Mouse (Mus musculus) cortical plate, adult 2 months (tissue): ENCODE results near the gene Mphosph9. TPM values are rescaled to one million over a fixed set of nuclear protein-coding genes. Genes with fewer than 3 reads are reported as not detected.
"Not testable (repeated sequence)": the region's sequence is repeated elsewhere in the genome, so short reads cannot be mapped to it uniquely, and the experiment has no call there.

Experiments
- H3K27ac ChIP-seq: fragments of 200-500 bp; 2 replicates; pipeline ENCODE4 v1.5.1; 2012; ENCODE audit warnings: low read length, control low read depth, inconsistent platforms; ENCODE audit not compliant: insufficient read depth
- H3K4me1 ChIP-seq: fragments of 200-500 bp; 2 replicates; pipeline ENCODE4 v1.6.1; 2011; ENCODE audit warnings: low read length; ENCODE audit not compliant: control insufficient read depth, insufficient read depth
- H3K4me3 ChIP-seq: fragments of 200-500 bp; 2 replicates; pipeline ENCODE4 v1.5.1; 2011; ENCODE audit warnings: mild to moderate bottlenecking, low read length, control low read depth; ENCODE audit not compliant: insufficient read depth
- CTCF ChIP-seq: fragments of 200-500 bp; IDR thresholded peaks from 2 replicates; pipeline ENCODE4 v1.5.1; 2011; ENCODE audit warnings: mild to moderate bottlenecking, control low read depth, low read length; ENCODE audit not compliant: insufficient read depth; ENCODE audit errors: extremely low read depth
- POLR2A ChIP-seq: fragments of 200-500 bp; IDR thresholded peaks from 2 replicates; pipeline ENCODE4 v1.6.1; 2011; ENCODE audit warnings: mild to moderate bottlenecking, low read length, control low read depth; ENCODE audit not compliant: insufficient read depth; ENCODE audit errors: extremely low read depth
- polyA plus RNA-seq: library from polyadenylated mRNA; depleted of rRNA; stranded (reverse); fragments of >200 nt; gene quantifications from 2 replicates; pipeline ENCODE4 v1.2.3, GENCODE M21; 2012

Mphosph9 gene
- polyA plus RNA-seq, 1 experiment = 21.0 TPM

DNA sequence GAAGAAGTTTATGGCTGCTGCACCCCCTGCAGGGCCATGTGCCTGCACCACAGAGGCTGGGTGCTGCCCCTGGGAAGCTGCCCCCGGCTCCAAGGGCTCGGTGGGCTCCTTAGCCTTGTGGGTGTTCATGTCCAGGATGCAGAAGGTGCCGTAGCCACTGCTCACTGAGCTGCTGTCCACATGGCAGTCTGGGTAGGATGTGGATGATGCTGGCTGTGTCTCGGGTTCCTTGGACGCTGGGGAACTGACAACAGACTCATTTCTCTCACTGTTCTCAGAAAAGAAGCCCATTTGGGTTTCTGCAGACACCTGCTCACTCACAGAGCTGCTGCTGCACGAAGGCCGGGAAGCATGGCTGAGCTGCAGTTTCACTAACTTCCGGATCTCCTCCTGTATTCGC lies 12.3 kb downstream of the Mphosph9 start:
- Histone ChIP-seq H3K4me1 (0 out of 2 replicates have a peak, but pooled peaks cover 1% of the 10 kb centered on the region), H3K4me3 (no peak overlapping the region), H3K27ac (no peak overlapping the region)
- TF ChIP-seq POLR2A (no peak), CTCF (no peak)

GRCm38 (mm10) chr5:124310091-124310490 lies 17.7 kb downstream of the Mphosph9 start:
- no peak for TF ChIP-seq POLR2A
- TF ChIP-seq CTCF = no peak
- no peak overlapping the region for H3K4me3 ChIP-seq
- H3K27ac ChIP-seq = no peak overlapping the region
- no peaks in the 10 kb centered on the region for H3K4me1 ChIP-seq

- Histone ChIP-seq H3K27ac (no peak overlapping the region), H3K4me3 (no peak overlapping the region), H3K4me1 (no peaks in the 10 kb centered on the region)
- TF ChIP-seq CTCF = no peak
- no peak for TF ChIP-seq POLR2A
Observed at GRCm38 (mm10) chr5:124309155-124309554, 18.6 kb downstream of the Mphosph9 start.

DNA sequence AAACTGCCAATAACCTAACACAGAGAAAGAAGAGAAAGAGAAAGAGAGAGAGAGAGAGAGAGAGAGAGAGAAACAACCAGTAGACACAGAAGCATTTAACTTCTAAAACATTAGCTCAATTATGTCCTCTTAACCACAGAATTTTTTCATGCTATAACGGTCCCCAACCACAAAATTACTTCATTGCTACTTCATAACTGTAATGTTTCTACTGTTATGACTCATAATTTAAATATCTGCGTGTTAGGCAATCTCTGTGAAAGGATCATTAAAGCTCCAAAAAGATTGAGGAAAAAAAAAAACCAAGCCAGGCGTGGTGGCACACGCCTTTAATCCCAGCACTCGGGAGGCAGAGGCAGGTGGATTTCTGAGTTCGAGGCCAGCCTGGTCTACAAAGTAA lies 24.9 kb downstream of the Mphosph9 start:
- H3K27ac ChIP-seq, H3K4me1 ChIP-seq, H3K4me3 ChIP-seq: not testable (repeated sequence)

DNA sequence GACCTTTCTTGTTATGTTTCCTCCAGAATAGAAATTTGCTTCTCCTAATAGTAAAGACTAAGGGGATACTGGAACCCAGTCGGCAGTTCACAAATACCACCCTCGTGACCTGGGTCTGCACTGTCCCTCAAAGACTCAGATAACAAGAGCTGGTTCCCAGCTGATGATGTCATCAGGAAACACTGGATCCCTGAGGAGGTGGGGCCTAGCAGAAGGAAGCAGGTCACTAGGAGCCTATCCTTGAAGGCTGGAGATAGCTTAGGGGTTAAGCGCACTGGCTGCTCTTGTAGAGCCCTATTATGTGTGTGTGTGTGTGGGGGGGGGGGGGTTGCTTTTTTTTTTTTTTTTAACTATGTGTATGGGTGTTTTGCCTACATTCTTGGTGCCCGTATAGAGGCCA lies 27.6 kb downstream of the Mphosph9 start:
- TF ChIP-seq CTCF (no peak), POLR2A (no peak)
- Histone ChIP-seq H3K4me3 (no peak overlapping the region), H3K4me1 (no peaks in the 10 kb centered on the region), H3K27ac (no peak overlapping the region)

DNA sequence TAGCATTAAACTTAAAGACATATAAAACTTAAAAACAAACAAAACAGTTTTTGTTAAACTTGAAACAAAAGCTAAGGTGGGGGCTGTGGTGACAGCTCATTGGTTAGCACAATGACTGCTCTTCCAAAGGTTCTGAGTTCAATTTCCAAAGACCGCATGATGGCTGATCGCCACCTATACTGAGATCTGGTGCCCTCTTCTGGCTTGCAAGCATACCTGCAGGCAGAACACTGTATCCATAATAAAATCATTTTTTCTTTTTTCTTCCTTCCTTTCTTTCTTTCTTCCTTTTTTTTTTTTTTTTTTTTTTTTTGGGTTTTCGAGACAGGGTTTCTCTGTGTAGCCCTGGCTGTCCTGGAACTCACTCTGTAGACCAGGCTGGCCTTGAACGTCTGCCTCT lies 28.5 kb downstream of the Mphosph9 start:
- H3K4me3 ChIP-seq, H3K4me1 ChIP-seq, H3K27ac ChIP-seq: not testable (repeated sequence)
- TF ChIP-seq CTCF = peak; percentile 62

GRCm38 (mm10) chr5:124296475-124296874 lies 31.3 kb downstream of the Mphosph9 start:
- Histone ChIP-seq H3K27ac (no peak overlapping the region), H3K4me3 (no peak overlapping the region), H3K4me1 (no peaks in the 10 kb centered on the region)
- TF ChIP-seq POLR2A (no peak), CTCF (no peak)

GRCm38 (mm10) chr5:124293967-124294366 lies 33.8 kb downstream of the Mphosph9 start:
- no peak overlapping the region for H3K4me3 ChIP-seq
- TF ChIP-seq POLR2A (no peak), CTCF (no peak)
- H3K27ac ChIP-seq = 0 out of 2 replicates have a peak overlapping the region, but pooled peaks have one; percentile 14
- H3K4me1 ChIP-seq = peaks cover 2% of the 10 kb centered on the region

GRCm38 (mm10) chr5:124290216-124290615 lies 37.6 kb downstream of the Mphosph9 start:
- H3K4me1 ChIP-seq = peaks cover 5% of the 10 kb centered on the region
- TF ChIP-seq CTCF = no peak
- no peak for TF ChIP-seq POLR2A
- no peak overlapping the region for H3K4me3 ChIP-seq
- peak overlapping the region; percentile 17; the same call in 1 of the 2 replicates for H3K27ac ChIP-seq

GRCm38 (mm10) chr5:124287616-124288247 lies 40.0 kb downstream of the Mphosph9 start:
- TF ChIP-seq POLR2A (no peak), CTCF (no peak)
- no peak overlapping the region for H3K4me3 ChIP-seq
- peaks cover 5% of the 10 kb centered on the region for H3K4me1 ChIP-seq
- H3K27ac ChIP-seq = peak overlapping the region; percentile 85
